Mouse (Mus musculus) embryo, embryonic 11.5 days (tissue): ENCODE measurements around the gene Gm12394.
A peak's percentile ranks its signal among the peaks of the same experiment; 100 is the strongest.
"Not testable (repeated sequence)": the region's sequence is repeated elsewhere in the genome, so short reads cannot be mapped to it uniquely, and the experiment has no call there.

Experiments used
- DNase-seq: peaks from one replicate; pipeline ENCODE4 v3.0.0-alpha.2; 2012; ENCODE audit warnings: low read depth, low spot score

Gm12394 gene

DNA sequence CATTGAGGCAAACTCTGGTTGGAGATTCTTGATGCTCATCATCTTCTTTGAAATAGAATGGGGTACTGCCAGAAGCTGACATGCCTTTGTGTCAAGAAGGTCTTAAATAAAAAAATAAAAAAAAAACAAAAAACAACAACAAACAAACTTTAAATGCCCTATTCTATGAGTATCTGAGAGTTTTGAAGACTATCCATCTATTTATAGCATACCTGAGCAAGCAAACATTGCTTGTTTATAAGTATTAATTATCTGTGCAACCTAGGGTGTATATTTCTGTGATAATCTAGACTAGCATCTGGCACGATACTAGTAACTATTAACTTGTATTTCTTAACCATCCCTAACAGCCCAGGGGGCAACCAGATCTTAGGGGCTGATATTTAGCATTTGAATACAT is at the start of gene Gm12394:
TSS of gene Gm12394 (minus strand) at position 101 of the 400 bp plus-strand sequence.
- not testable (repeated sequence) for DNase-seq

DNA sequence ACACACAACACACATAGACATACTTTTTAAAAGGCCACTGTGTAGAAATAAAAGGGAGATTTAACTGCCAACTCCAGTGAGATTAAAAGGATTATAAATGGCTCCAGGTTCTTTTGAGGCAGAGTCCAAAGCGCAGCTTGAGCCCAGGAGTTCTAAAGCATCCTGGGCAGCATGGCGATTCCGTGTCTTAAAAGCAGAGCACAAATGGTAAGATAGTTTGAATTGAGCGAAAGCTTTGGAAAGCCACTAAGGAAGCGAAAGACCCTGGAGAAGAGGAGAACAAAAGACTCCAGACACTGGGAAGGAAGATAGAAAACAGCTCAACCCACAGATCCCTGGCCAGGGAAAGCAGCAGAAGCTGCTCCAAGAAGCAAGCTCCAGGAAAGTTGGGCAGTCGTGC is 48.4 kb upstream of the Gm12394 start:
- DNase-seq = no peak

DNA sequence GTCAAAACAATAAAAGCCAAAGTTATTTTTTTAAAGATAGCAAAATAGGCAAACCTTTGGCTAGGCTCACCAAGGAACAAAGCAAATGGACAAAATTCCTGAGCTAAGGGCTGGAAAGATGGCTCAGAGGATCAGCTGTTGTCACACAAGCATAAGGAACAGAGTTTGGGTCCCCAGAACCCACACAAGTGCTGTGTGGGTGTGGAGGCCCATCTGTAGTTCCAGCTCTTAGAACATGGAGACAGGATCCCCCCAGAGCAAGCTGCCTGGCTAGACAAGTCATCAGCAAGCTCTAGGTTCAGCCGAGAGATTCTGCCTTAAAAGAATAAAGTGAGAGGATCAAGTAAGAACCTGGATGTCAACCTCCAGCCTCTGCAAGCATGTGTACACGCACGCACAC is 48.0 kb upstream of the Gm12394 start:
- DNase-seq = no peak

DNA sequence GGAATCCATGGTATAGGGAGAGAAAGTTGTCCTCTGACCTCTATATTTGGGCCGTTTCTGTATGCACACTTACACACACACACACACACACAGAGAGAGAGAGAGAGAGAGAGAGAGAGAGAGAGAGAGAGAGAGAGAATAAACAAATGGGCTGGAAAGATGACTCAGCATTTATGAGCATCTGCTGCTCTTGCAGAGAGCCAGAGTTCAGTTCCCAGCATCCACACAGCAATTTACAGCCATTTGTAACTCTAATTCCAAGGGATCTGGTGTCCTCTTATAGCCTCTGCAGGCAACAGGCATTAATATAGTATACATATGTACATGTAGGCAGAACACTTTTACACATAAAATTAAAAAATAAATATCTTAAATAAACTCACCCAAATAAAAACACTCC is 47.4 kb upstream of the Gm12394 start:
- no peak for DNase-seq

DNA sequence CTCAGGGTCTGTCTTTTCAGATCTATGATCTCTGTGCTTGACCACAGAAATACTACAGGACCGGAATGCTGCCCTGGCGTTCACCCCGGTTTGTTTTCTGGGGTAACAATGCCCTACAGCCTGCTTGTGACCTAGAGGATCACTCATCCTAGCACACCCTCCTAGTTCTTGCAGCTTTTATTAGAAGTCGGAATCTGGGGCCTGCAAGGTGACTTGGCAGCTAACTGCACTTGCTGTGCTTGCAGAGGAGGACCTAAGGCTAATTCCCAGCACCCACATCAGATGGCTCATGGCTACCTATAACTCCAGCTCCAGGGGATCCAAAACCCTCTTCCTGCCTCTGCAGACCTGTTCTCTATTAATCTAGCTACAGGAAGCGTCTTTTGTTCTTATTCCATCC is 46.2 kb upstream of the Gm12394 start:
- DNase-seq = no peak

- DNase-seq = no peak
Measured at GRCm38 (mm10) chr4:42902174-42902573, 45.6 kb upstream of the Gm12394 start.

DNA sequence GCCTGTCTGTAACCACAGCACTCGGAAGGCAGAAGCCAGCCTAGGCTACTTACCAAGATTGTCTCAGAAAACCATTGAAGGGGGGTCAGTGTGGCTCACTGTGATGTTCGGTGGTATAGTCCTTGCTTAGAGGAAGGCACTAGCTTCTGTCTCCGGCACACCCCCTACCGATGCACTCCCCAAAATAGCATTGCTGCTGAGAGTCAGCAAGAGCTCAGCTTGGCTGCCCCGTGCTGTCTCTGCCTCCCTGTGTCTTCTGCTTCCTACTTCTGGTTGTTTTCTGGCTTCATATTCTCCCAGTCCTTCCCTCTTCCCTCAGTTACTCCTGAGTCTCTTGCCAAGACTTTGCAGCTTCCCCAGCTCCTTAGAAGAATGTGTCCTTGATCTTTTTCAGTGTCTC is 44.3 kb upstream of the Gm12394 start:
- no peak for DNase-seq

DNA sequence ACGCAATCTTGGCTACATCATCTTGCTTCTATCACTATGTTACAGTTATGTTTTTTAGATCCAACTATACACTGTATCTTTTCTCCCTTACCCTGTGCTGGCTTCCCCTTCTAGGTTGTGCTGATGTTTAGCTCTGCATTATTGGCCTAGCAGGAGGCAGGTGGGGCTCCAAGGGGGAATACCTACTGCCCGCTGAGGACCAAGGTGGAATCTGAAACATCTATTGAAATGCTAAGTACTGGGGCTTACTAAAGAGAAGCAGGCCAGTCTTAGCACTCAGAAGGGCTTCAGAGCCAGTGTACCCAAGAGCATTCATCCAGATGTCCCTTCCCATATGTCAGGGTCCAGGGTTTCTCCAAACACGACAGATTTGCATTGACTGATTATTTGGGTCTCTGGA is 42.3 kb upstream of the Gm12394 start:
- no peak for DNase-seq

GRCm38 (mm10) chr4:42895118-42895517 is 38.5 kb upstream of the Gm12394 start:
- DNase-seq = no peak

DNA sequence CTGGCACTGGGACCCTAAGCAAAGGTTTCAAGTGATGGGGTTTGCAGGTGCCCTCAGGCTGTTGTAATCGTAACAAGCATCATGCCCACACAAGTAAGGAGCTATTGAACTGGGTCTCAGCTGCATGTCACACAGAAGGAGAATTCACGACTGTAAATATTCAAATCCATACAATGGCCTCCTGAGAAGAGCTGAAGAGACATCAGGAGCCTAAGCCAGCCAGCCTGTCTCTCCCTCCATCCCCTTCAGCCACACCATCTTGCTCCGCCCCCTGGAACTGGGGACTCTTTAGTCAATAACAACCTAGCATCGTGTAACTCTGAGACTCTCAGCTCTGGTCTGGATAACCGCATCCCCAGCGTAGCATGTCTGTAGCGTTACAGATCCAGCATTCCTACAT is 34.6 kb upstream of the Gm12394 start:
- no peak for DNase-seq

GRCm38 (mm10) chr4:42888806-42889205 is 32.2 kb upstream of the Gm12394 start:
- no peak for DNase-seq

DNA sequence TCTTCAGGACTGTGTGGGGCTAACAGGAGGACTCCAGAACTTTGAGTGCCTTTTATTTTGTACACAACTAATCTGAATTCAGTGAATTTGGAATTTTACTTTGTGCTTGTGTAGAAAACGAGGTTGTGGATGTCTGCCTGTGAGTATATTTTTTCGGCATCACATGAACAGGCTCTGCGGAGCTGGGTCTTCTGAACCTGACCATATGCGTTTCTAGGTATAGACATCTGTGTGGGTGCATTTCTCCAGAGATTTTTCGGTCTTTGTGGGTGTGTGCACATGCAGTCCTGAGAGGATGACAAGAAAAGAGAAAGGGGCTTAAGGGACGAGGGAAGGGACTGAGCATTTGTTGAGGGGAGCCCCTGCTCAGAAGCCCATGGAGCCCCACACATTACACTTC is 30.4 kb upstream of the Gm12394 start:
- DNase-seq = no peak

- no peak for DNase-seq
Measured at GRCm38 (mm10) chr4:42880677-42880948, 24.0 kb upstream of the Gm12394 start.

GRCm38 (mm10) chr4:42879829-42880676 is 23.5 kb upstream of the Gm12394 start:
- no peak for DNase-seq

- DNase-seq = no peak
Measured at GRCm38 (mm10) chr4:42877657-42878056, 21.1 kb upstream of the Gm12394 start.

DNA sequence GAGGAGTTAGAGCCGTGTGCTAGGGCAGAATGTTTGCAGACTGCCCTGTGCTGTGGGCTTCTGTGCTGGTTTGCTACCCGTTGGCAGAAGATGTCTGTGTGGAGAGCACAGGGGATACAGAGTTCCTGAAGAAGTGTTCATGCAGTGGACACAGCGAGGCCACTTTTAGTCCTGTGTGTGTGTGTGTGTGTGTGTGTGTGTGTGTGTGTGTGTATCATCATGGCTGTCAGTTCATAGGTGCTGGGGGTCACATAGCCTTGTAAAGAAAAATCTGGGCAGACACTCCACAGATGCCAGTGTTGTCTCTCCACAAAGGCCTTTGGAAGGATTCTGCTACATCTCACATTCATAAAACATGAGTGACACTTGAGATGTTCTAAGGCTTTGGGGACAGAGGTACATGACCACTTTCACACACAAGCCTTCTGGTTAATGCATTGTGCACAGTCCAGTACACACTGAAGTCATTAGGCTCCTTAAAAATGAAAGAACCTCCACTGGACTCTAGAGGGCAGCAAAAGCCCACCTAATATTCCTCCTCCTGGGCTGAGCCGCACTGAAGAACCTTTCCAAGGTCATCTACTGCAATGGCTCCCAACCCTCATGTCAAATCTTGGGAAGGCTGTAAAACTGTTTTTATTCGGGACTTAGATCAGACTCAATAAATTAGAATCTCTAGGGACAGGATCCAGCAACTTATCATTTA is 20.2 kb upstream of the Gm12394 start:
- DNase-seq = peak; percentile 51

DNA sequence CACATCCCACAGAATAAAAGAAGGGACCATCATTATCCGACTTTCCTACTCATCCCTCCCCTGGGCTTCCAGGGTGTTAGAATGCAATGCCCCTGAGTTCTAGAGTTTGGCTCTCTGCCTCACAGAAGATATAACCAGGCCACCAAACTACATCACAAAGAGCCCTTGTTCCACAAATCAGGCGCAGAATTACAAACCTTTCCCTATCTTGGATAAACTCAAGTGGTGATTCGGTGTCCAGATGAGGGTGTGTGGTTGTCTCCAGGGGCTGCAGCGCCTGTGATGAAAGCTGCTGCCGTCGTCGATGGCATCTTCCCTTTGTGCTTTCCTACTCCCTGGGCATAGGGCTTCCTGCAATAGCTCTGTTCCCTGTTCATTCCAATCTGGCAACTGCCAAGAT is 17.6 kb upstream of the Gm12394 start, which contains the start of gene Fam205c:
TSS of gene Fam205c (minus strand) at position 101 of the 400 bp plus-strand sequence.
- DNase-seq = no peak

DNA sequence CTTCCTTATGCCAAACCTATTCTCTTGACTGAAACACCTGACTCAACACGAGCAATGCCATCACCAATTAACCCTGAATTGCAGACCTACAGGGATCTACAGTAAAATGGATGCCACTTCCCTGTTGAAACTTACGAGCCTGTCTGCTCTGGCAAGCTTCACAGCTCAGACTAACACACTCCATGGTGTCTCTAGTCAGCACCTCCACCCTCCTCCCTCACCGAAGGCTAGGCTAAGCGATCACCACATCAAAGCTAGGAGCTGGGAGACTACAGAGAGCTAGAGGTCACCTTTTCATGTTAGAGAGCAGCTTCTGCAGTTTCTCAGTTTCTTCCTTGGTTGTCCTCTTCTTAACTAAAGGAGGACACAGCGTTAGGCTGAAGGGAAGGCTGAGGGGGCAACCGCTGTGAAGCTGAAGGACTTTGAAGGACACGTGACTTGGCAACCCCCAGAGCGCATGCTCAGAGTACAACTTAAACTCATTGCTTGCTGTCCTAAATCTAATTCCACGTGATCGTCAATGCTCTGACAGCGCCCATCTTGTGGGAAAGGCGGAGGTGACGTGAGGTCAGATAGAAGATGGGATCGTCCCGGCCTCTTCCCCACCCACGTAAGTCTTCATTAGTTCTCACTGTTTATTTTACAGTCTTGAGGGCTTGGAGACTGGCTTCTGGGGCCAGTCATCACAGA is 16.3 kb upstream of the Gm12394 start:
- no peak for DNase-seq

- DNase-seq = no peak
Measured at GRCm38 (mm10) chr4:42872151-42872550, 15.6 kb upstream of the Gm12394 start.

- no peak for DNase-seq
Measured at GRCm38 (mm10) chr4:42870748-42871147, 14.2 kb upstream of the Gm12394 start.

DNA sequence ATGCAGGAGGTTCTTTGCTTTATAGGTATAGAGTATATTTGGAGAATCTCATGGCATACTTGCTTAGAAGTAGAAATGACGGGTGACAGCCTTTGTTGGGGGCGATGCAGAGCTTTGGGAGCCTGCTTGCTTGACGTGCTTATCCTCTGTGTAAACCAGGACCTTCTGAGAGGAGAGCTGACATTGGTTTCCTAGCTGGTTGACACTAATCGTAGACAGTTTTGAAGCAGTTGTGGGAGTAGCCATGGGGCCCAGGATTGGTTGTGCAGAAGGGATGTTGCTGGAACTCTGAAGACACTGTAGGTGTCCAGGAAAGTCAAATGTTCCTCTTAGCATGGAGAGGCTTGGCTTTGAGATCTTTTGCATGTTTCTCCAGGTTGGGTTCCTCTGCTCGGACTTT is 11.6 kb upstream of the Gm12394 start:
- no peak for DNase-seq

GRCm38 (mm10) chr4:42867390-42867789 is 10.8 kb upstream of the Gm12394 start:
- DNase-seq = no peak

GRCm38 (mm10) chr4:42863487-42863886 is 6.9 kb upstream of the Gm12394 start:
- not testable (repeated sequence) for DNase-seq
